12 mouse cellular contexts compared by ENCODE assay signal in the genomic region with DNA sequence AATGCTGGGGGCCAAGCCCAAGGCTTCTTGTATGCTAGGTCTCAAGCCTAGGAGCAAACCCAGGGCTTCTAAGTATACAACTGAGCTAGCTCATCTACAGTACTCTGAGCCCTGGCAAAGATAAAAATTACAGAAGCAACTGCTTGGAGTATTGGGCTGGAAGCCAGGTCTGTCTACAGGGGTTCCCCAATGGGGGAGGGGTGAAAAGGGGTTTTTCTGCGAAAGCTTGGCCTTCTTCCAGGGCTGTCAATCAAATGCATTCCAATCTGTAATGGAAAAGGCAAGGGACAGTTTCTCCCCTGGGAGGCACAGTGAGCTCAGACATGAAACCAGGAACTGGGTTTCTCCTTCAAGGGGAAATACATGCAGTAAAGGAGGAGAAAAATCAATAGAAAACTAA.
DNase-seq lines count a peak whose midpoint lies in the region; ATAC-seq lines count a peak whose summit lies in the region.
"Had no signal": no experiment of that assay in that cellular context is flagged by ENCODE, and none has a peak within 500 bp of the region (broad histone marks: within the 10 kb centered on the region; RNA-seq: fewer than 3 reads in every experiment).

No protein-coding gene starts in this region.

- peak; percentile 34 to 45 for DNase-seq in heart, adult 18-20 months
- no peak for DNase-seq in midbrain, embryonic 11.5 days (ENCODE audit: low spot score, missing footprints)
- peak; percentile 15 for DNase-seq in retina, embryonic 14.5 days (ENCODE audit: low spot score)
- DNase-seq in ovary, postnatal 36 days (ENCODE audit: low spot score): no peak
- DNase-seq: cerebellum, adult 18-20 months; gastrocnemius, postnatal 14 days had no signal

- H3K9me3 ChIP-seq in heart, embryonic 11.5 days (replicated peaks; ENCODE audit: control insufficient read depth, low read length): no peaks in the 10 kb centered on the region
- no peaks in the 10 kb centered on the region for H3K9me3 ChIP-seq in midbrain, embryonic 13.5 days
- H3K9me3 ChIP-seq in midbrain, embryonic 11.5 days (ENCODE audit: control insufficient read depth, low read length): no peaks in the 10 kb centered on the region
- H3K9me3 ChIP-seq: midbrain, embryonic 12.5 days had no signal

- H3K4me2 ChIP-seq in heart, embryonic 11.5 days: no peak overlapping the region
- H3K4me2 ChIP-seq in midbrain, embryonic 13.5 days (replicated peaks): no peak overlapping the region
- no peak overlapping the region for H3K4me2 ChIP-seq in midbrain, embryonic 11.5 days
- H3K4me2 ChIP-seq: midbrain, embryonic 12.5 days had no signal

- no peaks in the 10 kb centered on the region for H3K36me3 ChIP-seq in heart, embryonic 11.5 days (ENCODE audit: control insufficient read depth, insufficient read depth, low read length)
- H3K36me3 ChIP-seq in midbrain, embryonic 13.5 days: no peaks in the 10 kb centered on the region
- H3K36me3 ChIP-seq in midbrain, embryonic 11.5 days (ENCODE audit: control insufficient read depth, insufficient read depth, low read length): no peaks in the 10 kb centered on the region
- H3K36me3 ChIP-seq: midbrain, embryonic 12.5 days had no signal

- ATAC-seq in heart, embryonic 11.5 days (replicated peaks; ENCODE audit: insufficient number of reproducible peaks, low FRiP score, low TSS enrichment): no peak
- peak; percentile 55; the same call in 1 of the 2 replicates for ATAC-seq in midbrain, embryonic 13.5 days
- ATAC-seq in midbrain, embryonic 11.5 days (ENCODE audit: low FRiP score): no peak
- peak; percentile 24; the same call in 1 of the 2 replicates for ATAC-seq in granulocyte monocyte progenitor cell, adult 5-6 weeks (replicated peaks; ENCODE audit: poor library complexity, severe bottlenecking)
- ATAC-seq in erythroid progenitor cell, adult 5-6 weeks (replicated peaks; ENCODE audit: low FRiP score, poor library complexity, severe bottlenecking): no peak
- ATAC-seq: Patski had no signal

- no peak overlapping the region for H3K27ac ChIP-seq in heart, embryonic 11.5 days (ENCODE audit: low read depth, low read length)
- H3K27ac ChIP-seq in midbrain, embryonic 13.5 days: peak overlapping the region; percentile 10
- no peak overlapping the region for H3K27ac ChIP-seq in midbrain, embryonic 11.5 days (ENCODE audit: low read depth, low read length)
- H3K27ac ChIP-seq: midbrain, embryonic 12.5 days had no signal

- no peaks in the 10 kb centered on the region for H3K27me3 ChIP-seq in heart, embryonic 11.5 days (ENCODE audit: control insufficient read depth, insufficient read depth, low read length)
- H3K27me3 ChIP-seq in midbrain, embryonic 13.5 days: no peaks in the 10 kb centered on the region
- no peaks in the 10 kb centered on the region for H3K27me3 ChIP-seq in midbrain, embryonic 11.5 days (ENCODE audit: control insufficient read depth, insufficient read depth, low read length)
- H3K27me3 ChIP-seq: midbrain, embryonic 12.5 days; Patski had no signal

- H3K9ac ChIP-seq in heart, embryonic 11.5 days (ENCODE audit: low read depth, low read length): no peak overlapping the region
- no peak overlapping the region for H3K9ac ChIP-seq in midbrain, embryonic 13.5 days (replicated peaks)
- no peak overlapping the region for H3K9ac ChIP-seq in midbrain, embryonic 11.5 days (ENCODE audit: low read length)
- H3K9ac ChIP-seq: midbrain, embryonic 12.5 days had no signal

- 7% methylated on average over 1 of the region's 1 CpGs for WGBS in heart, embryonic 11.5 days (ENCODE audit: insufficient replicate concordance)
- WGBS in midbrain, embryonic 13.5 days: 13% methylated on average over 1 of the region's 1 CpGs
- 68% methylated on average over 1 of the region's 1 CpGs for WGBS in midbrain, embryonic 11.5 days

- H3K4me1 ChIP-seq in heart, embryonic 11.5 days (ENCODE audit: control insufficient read depth, insufficient read depth, low read length): peaks cover 40% of the 10 kb centered on the region
- peaks cover 25% of the 10 kb centered on the region for H3K4me1 ChIP-seq in midbrain, embryonic 13.5 days (replicated peaks)
- no peaks in the 10 kb centered on the region; the same call in 1 of the 2 replicates for H3K4me1 ChIP-seq in midbrain, embryonic 11.5 days (ENCODE audit: control insufficient read depth, insufficient read depth, low read length)

- H3K4me3 ChIP-seq in heart, embryonic 11.5 days (ENCODE audit: low read depth, low read length): no peak overlapping the region
- H3K4me3 ChIP-seq in midbrain, embryonic 13.5 days (replicated peaks): no peak overlapping the region
- H3K4me3 ChIP-seq in midbrain, embryonic 11.5 days (ENCODE audit: low read depth, low read length): no peak overlapping the region
- H3K4me3 ChIP-seq: midbrain, embryonic 12.5 days had no signal

Comparison
In these comparisons a context has a peak if more than half of its experiments do, and no peak if none do; other contexts are left out.
1. ATAC-seq: peak in midbrain, embryonic 13.5 days (single experiment) and granulocyte monocyte progenitor cell, adult 5-6 weeks (single experiment); none in heart, embryonic 11.5 days (single experiment), midbrain, embryonic 11.5 days (single experiment) and erythroid progenitor cell, adult 5-6 weeks (single experiment).
2. DNase-seq: peak in heart, adult 18-20 months (2 of 2) and retina, embryonic 14.5 days (single experiment); none in midbrain, embryonic 11.5 days (single experiment) and ovary, postnatal 36 days (single experiment).